Mouse (Mus musculus): ENCODE results near the gene Tm4sf20. TPM values are rescaled to one million over a fixed set of nuclear protein-coding genes. Genes with fewer than 3 reads are reported as not detected.

Gene Tm4sf20
- polyA plus RNA-seq, 1 experiment from 2014 or later: not detected

GRCm38 (mm10) chr1:82795702-82796443 is 27.6 kb upstream of the Tm4sf20 start:
- Histone ChIP-seq H3K27me3 (ENCODE audit: low read depth, poor library complexity, severe bottlenecking) (no peaks in the 10 kb centered on the region), H3K27ac (no peak overlapping the region), H3K36me3 (no peaks in the 10 kb centered on the region), H3K4me1 (peaks cover 6% of the 10 kb centered on the region; the same call in 1 of the 2 replicates), H3K4me3 (no peak overlapping the region), H3K9me3 (replicated peaks) (no peaks in the 10 kb centered on the region)
- WGBS: 73% methylated on average over 18 of the region's 18 CpGs
- no peak for DNase-seq (ENCODE audit: low spot score)

- H3K27ac ChIP-seq: no peak overlapping the region
- no peaks in the 10 kb centered on the region for H3K36me3 ChIP-seq
- no peaks in the 10 kb centered on the region for H3K9me3 ChIP-seq (replicated peaks)
- H3K4me3 ChIP-seq: no peak overlapping the region
- no peaks in the 10 kb centered on the region for H3K27me3 ChIP-seq (ENCODE audit: low read depth, poor library complexity, severe bottlenecking)
- H3K4me1 ChIP-seq: peaks cover 6% of the 10 kb centered on the region; the same call in 1 of the 2 replicates
- no peak for DNase-seq (ENCODE audit: low spot score)
- 89% methylated on average over 2 of the region's 2 CpGs for WGBS
These were observed 26.9 kb upstream of the Tm4sf20 start for GRCm38 (mm10) chr1:82795211-82795610.

GRCm38 (mm10) chr1:82793986-82794385 is 25.7 kb upstream of the Tm4sf20 start:
- 63% methylated on average over 4 of the region's 4 CpGs for WGBS
- DNase-seq (ENCODE audit: low spot score): no peak
- H3K4me3 ChIP-seq: no peak overlapping the region
- H3K36me3 ChIP-seq: no peaks in the 10 kb centered on the region
- no peaks in the 10 kb centered on the region for H3K27me3 ChIP-seq (ENCODE audit: low read depth, poor library complexity, severe bottlenecking)
- H3K27ac ChIP-seq: no peak overlapping the region
- no peaks in the 10 kb centered on the region for H3K9me3 ChIP-seq (replicated peaks)
- H3K4me1 ChIP-seq: peaks cover 6% of the 10 kb centered on the region; the same call in 1 of the 2 replicates

GRCm38 (mm10) chr1:82793110-82793509 is 24.8 kb upstream of the Tm4sf20 start:
- Histone ChIP-seq H3K27me3 (ENCODE audit: low read depth, poor library complexity, severe bottlenecking) (no peaks in the 10 kb centered on the region), H3K36me3 (no peaks in the 10 kb centered on the region), H3K27ac (no peak overlapping the region), H3K4me3 (no peak overlapping the region), H3K4me1 (peaks cover under 1% of the 10 kb centered on the region; the same call in 1 of the 2 replicates), H3K9me3 (replicated peaks) (no peaks in the 10 kb centered on the region)
- 86% methylated on average over 3 of the region's 3 CpGs for WGBS
- DNase-seq (ENCODE audit: low spot score): no peak

- no peak for DNase-seq (ENCODE audit: low spot score)
- Histone ChIP-seq H3K27me3 (ENCODE audit: low read depth, poor library complexity, severe bottlenecking) (no peaks in the 10 kb centered on the region), H3K27ac (no peak overlapping the region), H3K4me1 (no peaks in the 10 kb centered on the region), H3K36me3 (no peaks in the 10 kb centered on the region), H3K4me3 (no peak overlapping the region), H3K9me3 (replicated peaks) (no peaks in the 10 kb centered on the region)
- WGBS: 93% methylated on average over 6 of the region's 6 CpGs
These were observed 24.0 kb upstream of the Tm4sf20 start for GRCm38 (mm10) chr1:82792238-82792637.

- 91% methylated on average over 11 of the region's 11 CpGs for WGBS
- no peak overlapping the region for H3K4me3 ChIP-seq
- no peaks in the 10 kb centered on the region for H3K36me3 ChIP-seq
- DNase-seq (ENCODE audit: low spot score): no peak
- H3K4me1 ChIP-seq: no peaks in the 10 kb centered on the region
- no peaks in the 10 kb centered on the region for H3K27me3 ChIP-seq (ENCODE audit: low read depth, poor library complexity, severe bottlenecking)
- no peaks in the 10 kb centered on the region for H3K9me3 ChIP-seq (replicated peaks)
- no peak overlapping the region for H3K27ac ChIP-seq
These were observed 22.8 kb upstream of the Tm4sf20 start for GRCm38 (mm10) chr1:82791105-82791504.

DNA sequence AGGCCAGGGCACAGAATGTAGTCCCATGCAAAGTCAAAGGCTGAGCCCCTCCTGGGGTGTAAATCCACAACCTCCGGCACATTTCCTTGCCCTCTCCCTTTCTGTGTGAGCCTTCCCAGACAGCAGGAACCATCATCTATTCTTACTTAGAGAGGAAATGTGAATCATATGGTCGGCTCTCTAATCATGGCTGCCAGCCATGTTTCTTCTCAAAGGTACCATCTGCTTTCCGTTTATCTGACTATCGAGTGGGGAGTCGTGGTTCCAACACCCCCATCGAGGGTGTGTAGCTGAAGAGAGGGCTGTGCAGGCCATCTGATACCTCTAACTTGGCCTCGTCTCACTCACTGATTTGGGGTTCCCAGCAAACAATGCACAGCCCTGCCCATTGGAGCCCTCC is 19.8 kb upstream of the Tm4sf20 start:
- H3K4me3 ChIP-seq: no peak overlapping the region
- no peak overlapping the region for H3K27ac ChIP-seq
- no peak for DNase-seq (ENCODE audit: low spot score)
- no peaks in the 10 kb centered on the region for H3K9me3 ChIP-seq (replicated peaks)
- WGBS: 68% methylated on average over 7 of the region's 7 CpGs
- no peaks in the 10 kb centered on the region for H3K27me3 ChIP-seq (ENCODE audit: low read depth, poor library complexity, severe bottlenecking)
- no peaks in the 10 kb centered on the region for H3K36me3 ChIP-seq
- no peaks in the 10 kb centered on the region for H3K4me1 ChIP-seq

DNA sequence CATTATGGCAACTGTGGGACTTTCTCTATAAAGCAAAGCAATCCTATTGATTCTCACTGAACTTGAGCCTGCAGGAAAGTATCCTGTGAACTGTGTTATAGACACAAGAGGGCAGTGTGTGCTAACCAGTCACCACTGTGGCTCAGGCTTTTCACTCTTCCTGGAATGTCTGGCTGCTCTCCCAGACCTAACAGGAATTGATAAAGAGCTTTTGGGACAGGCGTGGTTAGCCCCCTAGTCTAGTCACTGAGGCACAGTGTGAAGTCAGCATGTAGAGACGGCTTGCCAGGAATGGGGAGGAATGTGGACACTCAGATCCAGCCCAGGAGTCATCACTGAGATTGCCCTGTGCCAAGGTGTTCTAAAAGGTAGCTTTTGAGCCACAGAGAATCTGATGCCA is 19.2 kb upstream of the Tm4sf20 start:
- Histone ChIP-seq H3K4me1 (no peaks in the 10 kb centered on the region), H3K36me3 (no peaks in the 10 kb centered on the region), H3K27ac (no peak overlapping the region), H3K9me3 (replicated peaks) (no peaks in the 10 kb centered on the region), H3K27me3 (ENCODE audit: low read depth, poor library complexity, severe bottlenecking) (no peaks in the 10 kb centered on the region), H3K4me3 (no peak overlapping the region)
- WGBS: 17% methylated on average over 2 of the region's 2 CpGs
- no peak for DNase-seq (ENCODE audit: low spot score)

GRCm38 (mm10) chr1:82785546-82785945 is 17.3 kb upstream of the Tm4sf20 start:
- 78% methylated on average over 6 of the region's 6 CpGs for WGBS
- Histone ChIP-seq H3K4me1 (no peaks in the 10 kb centered on the region), H3K9me3 (replicated peaks) (no peaks in the 10 kb centered on the region), H3K27ac (no peak overlapping the region), H3K27me3 (ENCODE audit: low read depth, poor library complexity, severe bottlenecking) (no peaks in the 10 kb centered on the region), H3K36me3 (no peaks in the 10 kb centered on the region), H3K4me3 (no peak overlapping the region)
- no peak for DNase-seq (ENCODE audit: low spot score)

DNA sequence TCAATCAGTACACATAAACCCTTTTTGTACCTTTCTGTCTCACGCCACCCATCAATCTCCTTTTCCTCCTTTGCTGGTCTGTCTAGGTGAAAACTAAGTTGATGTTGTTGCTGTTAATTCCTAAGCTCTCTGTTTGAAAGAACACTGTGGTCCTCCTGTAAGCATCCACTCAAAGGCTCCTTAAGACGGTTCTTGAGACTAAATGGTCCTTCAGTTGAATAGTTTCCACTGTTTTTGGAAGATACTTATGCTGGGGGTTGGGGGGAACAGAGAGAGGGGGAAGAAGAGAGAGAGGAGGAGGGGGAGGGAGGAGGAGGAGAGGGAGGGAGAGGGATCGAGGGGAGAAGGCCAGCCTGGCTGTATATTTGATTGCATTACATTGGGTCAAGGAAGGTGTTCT is 15.3 kb upstream of the Tm4sf20 start:
- Histone ChIP-seq H3K36me3 (no peaks in the 10 kb centered on the region), H3K27ac (no peak overlapping the region), H3K27me3 (ENCODE audit: low read depth, poor library complexity, severe bottlenecking) (no peaks in the 10 kb centered on the region), H3K4me3 (no peak overlapping the region), H3K9me3 (replicated peaks) (no peaks in the 10 kb centered on the region), H3K4me1 (no peaks in the 10 kb centered on the region)
- WGBS: 85% methylated on average over 3 of the region's 3 CpGs
- no peak for DNase-seq (ENCODE audit: low spot score)

DNA sequence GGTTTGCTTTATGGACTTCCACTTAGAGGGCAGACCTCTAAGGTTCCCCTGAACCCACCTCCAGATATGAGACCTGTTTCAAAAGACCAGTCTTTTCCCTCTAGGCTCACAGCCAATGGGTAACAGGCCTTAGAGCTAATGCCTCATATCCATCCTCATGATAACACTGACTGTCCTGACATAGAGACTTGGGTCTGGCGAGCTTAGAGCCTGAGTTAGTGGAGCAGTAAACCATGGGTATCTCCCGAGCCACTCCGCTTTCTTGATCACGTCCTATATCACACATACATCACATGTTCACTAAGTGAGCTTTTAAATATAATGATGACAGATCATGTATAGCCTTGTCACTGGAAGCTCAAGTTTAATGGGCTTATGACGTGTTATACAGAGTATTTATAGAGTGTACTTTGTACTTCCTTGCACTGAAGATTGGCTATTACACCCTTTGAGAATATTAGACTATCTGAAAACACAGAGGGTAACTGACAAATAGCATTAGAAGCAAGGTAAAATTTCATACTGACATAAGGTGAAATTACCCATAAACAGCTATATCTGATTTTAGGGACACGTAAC is 11.2 kb upstream of the Tm4sf20 start:
- Histone ChIP-seq H3K9me3 (replicated peaks) (no peaks in the 10 kb centered on the region), H3K36me3 (no peaks in the 10 kb centered on the region), H3K4me1 (no peaks in the 10 kb centered on the region), H3K27ac (no peak overlapping the region), H3K27me3 (ENCODE audit: low read depth, poor library complexity, severe bottlenecking) (no peaks in the 10 kb centered on the region), H3K4me3 (no peak overlapping the region)
- WGBS: 95% methylated on average over 6 of the region's 6 CpGs
- DNase-seq (ENCODE audit: low spot score): no peak

DNA sequence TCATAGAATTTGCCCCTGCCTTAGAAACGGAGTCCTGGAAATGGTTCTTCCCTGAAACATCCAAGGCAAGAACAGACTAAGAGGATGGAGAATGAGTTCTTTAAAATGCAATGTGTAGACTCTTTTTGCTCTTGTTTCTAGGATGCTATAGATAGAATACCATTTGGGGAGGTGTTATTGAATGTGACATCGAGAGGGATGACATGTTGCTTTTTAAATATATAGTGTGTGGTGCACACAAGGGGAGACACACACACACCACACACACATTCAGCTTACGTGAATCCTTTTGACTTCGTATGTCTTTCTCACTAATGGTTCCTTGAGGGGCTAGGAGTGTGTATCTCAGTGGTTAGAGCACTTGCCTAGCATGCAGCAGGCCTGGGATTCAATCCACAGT is 7.0 kb upstream of the Tm4sf20 start:
- Histone ChIP-seq H3K36me3 (no peaks in the 10 kb centered on the region), H3K27me3 (ENCODE audit: low read depth, poor library complexity, severe bottlenecking) (no peaks in the 10 kb centered on the region), H3K9me3 (replicated peaks) (no peaks in the 10 kb centered on the region), H3K4me1 (no peaks in the 10 kb centered on the region), H3K4me3 (no peak overlapping the region), H3K27ac (no peak overlapping the region)
- 93% methylated on average over 4 of the region's 4 CpGs for whole genome bisulfite sequencing
- no peak for DNase-seq (ENCODE audit: low spot score)

GRCm38 (mm10) chr1:82773208-82773607 is 4.9 kb upstream of the Tm4sf20 start:
- no peaks in the 10 kb centered on the region for H3K27me3 ChIP-seq (ENCODE audit: low read depth, poor library complexity, severe bottlenecking)
- WGBS: 70% methylated on average over 5 of the region's 5 CpGs
- H3K9me3 ChIP-seq (replicated peaks): no peaks in the 10 kb centered on the region
- no peak for DNase-seq (ENCODE audit: low spot score)
- H3K36me3 ChIP-seq: no peaks in the 10 kb centered on the region
- H3K27ac ChIP-seq: no peak overlapping the region
- no peak overlapping the region for H3K4me3 ChIP-seq
- H3K4me1 ChIP-seq: no peaks in the 10 kb centered on the region
